Mouse (Mus musculus): Measurements from ENCODE around the gene Etfa. TPM values are rescaled to one million over a fixed set of nuclear protein-coding genes. Genes with fewer than 3 reads are reported as not detected.

The Etfa gene
- polyA plus RNA-seq, 1 experiment from 2014 or later: 141 TPM

- Histone ChIP-seq H3K9ac (ENCODE audit: low read length) (no peak overlapping the region), H3K4me3 (ENCODE audit: low read depth, low read length) (no peak overlapping the region), H3K4me1 (ENCODE audit: control insufficient read depth, insufficient read depth, low read length) (no peaks in the 10 kb centered on the region), H3K27me3 (ENCODE audit: control insufficient read depth, insufficient read depth, low read length) (no peaks in the 10 kb centered on the region), H3K36me3 (ENCODE audit: control insufficient read depth, insufficient read depth, low read length) (no peaks in the 10 kb centered on the region), H3K4me2 (no peak overlapping the region), H3K9me3 (ENCODE audit: control insufficient read depth, low read length) (no peaks in the 10 kb centered on the region), H3K27ac (ENCODE audit: low read depth, low read length) (no peak overlapping the region)
- no peak for DNase-seq (ENCODE audit: low spot score, missing footprints)
- ATAC-seq (ENCODE audit: low FRiP score): no peak
Observed at GRCm38 (mm10) chr9:55478699-55479098, 33.3 kb downstream of the Etfa start.

- Histone ChIP-seq H3K27me3 (ENCODE audit: control insufficient read depth, insufficient read depth, low read length) (no peaks in the 10 kb centered on the region), H3K9me3 (ENCODE audit: control insufficient read depth, low read length) (no peaks in the 10 kb centered on the region), H3K9ac (ENCODE audit: low read length) (no peak overlapping the region), H3K4me2 (no peak overlapping the region), H3K36me3 (ENCODE audit: control insufficient read depth, insufficient read depth, low read length) (no peaks in the 10 kb centered on the region), H3K27ac (ENCODE audit: low read depth, low read length) (no peak overlapping the region), H3K4me3 (ENCODE audit: low read depth, low read length) (no peak overlapping the region), H3K4me1 (ENCODE audit: control insufficient read depth, insufficient read depth, low read length) (no peaks in the 10 kb centered on the region)
- no peak for ATAC-seq (ENCODE audit: low FRiP score)
- WGBS: 81% methylated on average over 1 of the region's 1 CpGs
- DNase-seq (ENCODE audit: low spot score, missing footprints): no peak
Observed at GRCm38 (mm10) chr9:55476084-55476483, 36.0 kb downstream of the Etfa start.

- H3K4me3 ChIP-seq (ENCODE audit: low read depth, low read length): no peak overlapping the region
- DNase-seq (ENCODE audit: low spot score, missing footprints) (peak; percentile 69), ATAC-seq (ENCODE audit: low FRiP score) (no peak)
Observed at GRCm38 (mm10) chr9:55468397-55468796, 43.6 kb downstream of the Etfa start.

GRCm38 (mm10) chr9:55453366-55453765 is 58.7 kb downstream of the Etfa start:
- WGBS: 94% methylated on average over 5 of the region's 5 CpGs
- DNase-seq (ENCODE audit: low spot score, missing footprints): peak; percentile 59
- no peak overlapping the region for H3K4me2 ChIP-seq
- no peaks in the 10 kb centered on the region for H3K4me1 ChIP-seq (ENCODE audit: control insufficient read depth, insufficient read depth, low read length)
- no peak overlapping the region for H3K27ac ChIP-seq (ENCODE audit: low read depth, low read length)
- no peaks in the 10 kb centered on the region for H3K9me3 ChIP-seq (ENCODE audit: control insufficient read depth, low read length)
- no peaks in the 10 kb centered on the region for H3K36me3 ChIP-seq (ENCODE audit: control insufficient read depth, insufficient read depth, low read length)
- no peaks in the 10 kb centered on the region for H3K27me3 ChIP-seq (ENCODE audit: control insufficient read depth, insufficient read depth, low read length)
- no peak overlapping the region for H3K4me3 ChIP-seq (ENCODE audit: low read depth, low read length)
- no peak for ATAC-seq (ENCODE audit: low FRiP score)
- no peak overlapping the region for H3K9ac ChIP-seq (ENCODE audit: low read length)

More at GRCm38 (mm10) chr9:55468397-55468796, 43.6 kb downstream of the Etfa start:
- WGBS: 81% methylated on average over 1 of the region's 1 CpGs
- Histone ChIP-seq H3K9ac (ENCODE audit: low read length) (no peak overlapping the region), H3K36me3 (ENCODE audit: control insufficient read depth, insufficient read depth, low read length) (no peaks in the 10 kb centered on the region), H3K4me2 (no peak overlapping the region), H3K27ac (ENCODE audit: low read depth, low read length) (no peak overlapping the region), H3K9me3 (ENCODE audit: control insufficient read depth, low read length) (no peaks in the 10 kb centered on the region), H3K4me1 (ENCODE audit: control insufficient read depth, insufficient read depth, low read length) (no peaks in the 10 kb centered on the region), H3K27me3 (ENCODE audit: control insufficient read depth, insufficient read depth, low read length) (no peaks in the 10 kb centered on the region)

- DNase-seq (ENCODE audit: low spot score, missing footprints) (no peak), ATAC-seq (ENCODE audit: low FRiP score) (no peak)
- Histone ChIP-seq H3K27me3 (ENCODE audit: control insufficient read depth, insufficient read depth, low read length) (no peaks in the 10 kb centered on the region), H3K4me1 (ENCODE audit: control insufficient read depth, insufficient read depth, low read length) (no peaks in the 10 kb centered on the region), H3K4me2 (no peak overlapping the region), H3K4me3 (ENCODE audit: low read depth, low read length) (no peak overlapping the region), H3K27ac (ENCODE audit: low read depth, low read length) (no peak overlapping the region), H3K9me3 (ENCODE audit: control insufficient read depth, low read length) (no peaks in the 10 kb centered on the region), H3K9ac (ENCODE audit: low read length) (no peak overlapping the region), H3K36me3 (ENCODE audit: control insufficient read depth, insufficient read depth, low read length) (no peaks in the 10 kb centered on the region)
- WGBS: 90% methylated on average over 1 of the region's 1 CpGs
Observed at GRCm38 (mm10) chr9:55452906-55453305, 59.1 kb downstream of the Etfa start.

GRCm38 (mm10) chr9:55451426-55451825 is 60.6 kb downstream of the Etfa start:
- no peak overlapping the region for H3K4me2 ChIP-seq
- no peak overlapping the region for H3K4me3 ChIP-seq (ENCODE audit: low read depth, low read length)
- no peaks in the 10 kb centered on the region for H3K9me3 ChIP-seq (ENCODE audit: control insufficient read depth, low read length)
- no peak for ATAC-seq (ENCODE audit: low FRiP score)
- no peaks in the 10 kb centered on the region for H3K36me3 ChIP-seq (ENCODE audit: control insufficient read depth, insufficient read depth, low read length)
- peak; percentile 45 for DNase-seq (ENCODE audit: low spot score, missing footprints)
- no peak overlapping the region for H3K27ac ChIP-seq (ENCODE audit: low read depth, low read length)
- no peak overlapping the region for H3K9ac ChIP-seq (ENCODE audit: low read length)
- 90% methylated on average over 3 of the region's 3 CpGs for WGBS
- no peaks in the 10 kb centered on the region for H3K4me1 ChIP-seq (ENCODE audit: control insufficient read depth, insufficient read depth, low read length)
- no peaks in the 10 kb centered on the region for H3K27me3 ChIP-seq (ENCODE audit: control insufficient read depth, insufficient read depth, low read length)

GRCm38 (mm10) chr9:55450035-55450434 is 62.0 kb downstream of the Etfa start:
- no peak overlapping the region for H3K4me3 ChIP-seq (ENCODE audit: low read depth, low read length)
- ATAC-seq (ENCODE audit: low FRiP score) (no peak), DNase-seq (ENCODE audit: low spot score, missing footprints) (peak; percentile 26)
- no peak overlapping the region for H3K27ac ChIP-seq (ENCODE audit: low read depth, low read length)
- H3K4me1 ChIP-seq (ENCODE audit: control insufficient read depth, insufficient read depth, low read length): no peaks in the 10 kb centered on the region
- H3K36me3 ChIP-seq (ENCODE audit: control insufficient read depth, insufficient read depth, low read length): no peaks in the 10 kb centered on the region
- H3K9ac ChIP-seq (ENCODE audit: low read length): no peak overlapping the region
- no peaks in the 10 kb centered on the region for H3K27me3 ChIP-seq (ENCODE audit: control insufficient read depth, insufficient read depth, low read length)
- H3K4me2 ChIP-seq: no peak overlapping the region
- WGBS: 92% methylated on average over 6 of the region's 6 CpGs
- no peaks in the 10 kb centered on the region for H3K9me3 ChIP-seq (ENCODE audit: control insufficient read depth, low read length)

- Histone ChIP-seq H3K4me2 (no peak overlapping the region), H3K4me1 (ENCODE audit: control insufficient read depth, insufficient read depth, low read length) (no peaks in the 10 kb centered on the region), H3K27ac (ENCODE audit: low read depth, low read length) (no peak overlapping the region), H3K4me3 (ENCODE audit: low read depth, low read length) (no peak overlapping the region), H3K9ac (ENCODE audit: low read length) (no peak overlapping the region), H3K27me3 (ENCODE audit: control insufficient read depth, insufficient read depth, low read length) (no peaks in the 10 kb centered on the region), H3K36me3 (ENCODE audit: control insufficient read depth, insufficient read depth, low read length) (no peaks in the 10 kb centered on the region), H3K9me3 (ENCODE audit: control insufficient read depth, low read length) (no peaks in the 10 kb centered on the region)
- DNase-seq (ENCODE audit: low spot score, missing footprints) (peak; percentile 72), ATAC-seq (ENCODE audit: low FRiP score) (no peak)
- 75% methylated on average over 1 of the region's 1 CpGs for WGBS
Observed at GRCm38 (mm10) chr9:55449108-55449507, 62.9 kb downstream of the Etfa start.

GRCm38 (mm10) chr9:55447509-55447908 is 64.5 kb downstream of the Etfa start:
- H3K36me3 ChIP-seq (ENCODE audit: control insufficient read depth, insufficient read depth, low read length): no peaks in the 10 kb centered on the region
- no peak for ATAC-seq (ENCODE audit: low FRiP score)
- 89% methylated on average over 4 of the region's 4 CpGs for WGBS

More at GRCm38 (mm10) chr9:55447509-55447908, 64.5 kb downstream of the Etfa start:
- H3K4me3 ChIP-seq (ENCODE audit: low read depth, low read length): no peak overlapping the region
- no peak overlapping the region for H3K9ac ChIP-seq (ENCODE audit: low read length)
- no peaks in the 10 kb centered on the region for H3K27me3 ChIP-seq (ENCODE audit: control insufficient read depth, insufficient read depth, low read length)
- no peak overlapping the region for H3K4me2 ChIP-seq
- H3K27ac ChIP-seq (ENCODE audit: low read depth, low read length): no peak overlapping the region
- no peak for DNase-seq (ENCODE audit: low spot score, missing footprints)
- H3K9me3 ChIP-seq (ENCODE audit: control insufficient read depth, low read length): no peaks in the 10 kb centered on the region
- no peaks in the 10 kb centered on the region for H3K4me1 ChIP-seq (ENCODE audit: control insufficient read depth, insufficient read depth, low read length)
